ENCODE assay signal across 21 mouse cellular contexts in genomic region chr8:127269082-127269747, GRCm38 (mm10).
DNase-seq lines count a peak whose midpoint lies in the region; ATAC-seq and TF ChIP-seq lines count a peak whose summit lies in the region.
"Had no signal": no experiment of that assay in that cellular context is flagged by ENCODE, and none has a peak within 500 bp of the region (broad histone marks: within the 10 kb centered on the region; RNA-seq: fewer than 3 reads in every experiment).

No protein-coding gene starts in this region.

- no peak overlapping the region for H3K4me2 ChIP-seq in limb, embryonic 15.5 days
- no peak overlapping the region for H3K4me2 ChIP-seq in stomach, embryonic 16.5 days (ENCODE audit: low read depth, low read length)
- H3K4me2 ChIP-seq in stomach, postnatal 0 days (replicated peaks; ENCODE audit: low read depth) = no peak overlapping the region
- H3K4me2 ChIP-seq: hindbrain, embryonic 13.5 days had no signal

- H3K9ac ChIP-seq in limb, embryonic 15.5 days = no peak overlapping the region
- H3K9ac ChIP-seq in stomach, embryonic 16.5 days (ENCODE audit: low read length) = no peak overlapping the region
- no peak overlapping the region for H3K9ac ChIP-seq in stomach, postnatal 0 days (ENCODE audit: low read length)
- H3K9ac ChIP-seq: hindbrain, embryonic 13.5 days had no signal

- no peaks in the 10 kb centered on the region for H3K36me3 ChIP-seq in limb, embryonic 15.5 days
- no peaks in the 10 kb centered on the region for H3K36me3 ChIP-seq in limb, embryonic 10.5 days
- H3K36me3 ChIP-seq in stomach, embryonic 16.5 days (ENCODE audit: control insufficient read depth, insufficient read depth, low read length) = 0 out of 2 replicates have a peak, but pooled peaks cover 2% of the 10 kb centered on the region
- no peaks in the 10 kb centered on the region for H3K36me3 ChIP-seq in stomach, postnatal 0 days (ENCODE audit: control insufficient read depth, insufficient read depth, low read length)
- H3K36me3 ChIP-seq: embryonic facial prominence, embryonic 10.5 days; forebrain, embryonic 10.5 days; G1E; hindbrain, embryonic 13.5 days had no signal

- no peaks in the 10 kb centered on the region for H3K9me3 ChIP-seq in limb, embryonic 15.5 days
- no peaks in the 10 kb centered on the region for H3K9me3 ChIP-seq in limb, embryonic 10.5 days (replicated peaks)
- H3K9me3 ChIP-seq in stomach, embryonic 16.5 days (replicated peaks; ENCODE audit: control insufficient read depth, low read length) = no peaks in the 10 kb centered on the region
- H3K9me3 ChIP-seq in stomach, postnatal 0 days (ENCODE audit: control insufficient read depth, low read length) = no peaks in the 10 kb centered on the region
- H3K9me3 ChIP-seq: embryonic facial prominence, embryonic 10.5 days; forebrain, embryonic 10.5 days; hindbrain, embryonic 13.5 days had no signal

- WGBS in limb, embryonic 15.5 days = 40% methylated on average over 2 of the region's 2 CpGs
- 80% methylated on average over 2 of the region's 2 CpGs for WGBS in limb, embryonic 10.5 days
- 44% methylated on average over 2 of the region's 2 CpGs for WGBS in stomach, embryonic 16.5 days
- WGBS in stomach, postnatal 0 days = 54% methylated on average over 2 of the region's 2 CpGs

- ATAC-seq in limb, embryonic 15.5 days (ENCODE audit: insufficient number of reproducible peaks, low FRiP score, low TSS enrichment, low read depth) = no peak
- ATAC-seq in stomach, embryonic 16.5 days (ENCODE audit: insufficient read depth, low FRiP score) = no peak
- no peak for ATAC-seq in stomach, postnatal 0 days (ENCODE audit: low FRiP score, low TSS enrichment)
- ATAC-seq in frontal cortex, adult (ENCODE audit: low TSS enrichment) = no peak
- ATAC-seq: activated CD4-positive, CD25-positive, alpha-beta regulatory T cell, adult 4 months; CD4-positive, CD25-positive, alpha-beta regulatory T cell, adult 4 months; Patski had no signal

- DNase-seq in limb, embryonic 10.5 days (ENCODE audit: low spot score) = no peak
- DNase-seq in stomach, postnatal 0 days (ENCODE audit: low spot score) = no peak
- peak; percentile 4 for DNase-seq in adipocyte (ENCODE audit: low spot score)
- no peak for DNase-seq in cerebellum, adult 18-20 months
- DNase-seq: adrenal gland, adult 2 months; adrenal gland, postnatal 25 days; B cell, adult 2 months; gastrocnemius, postnatal 10 days; heart, postnatal 10 days had no signal

- H3K27ac ChIP-seq in limb, embryonic 15.5 days = peak overlapping the region; percentile 38
- no peak overlapping the region for H3K27ac ChIP-seq in limb, embryonic 10.5 days
- 0 out of 2 replicates have a peak overlapping the region, but pooled peaks have one; percentile 2 for H3K27ac ChIP-seq in stomach, embryonic 16.5 days (ENCODE audit: low read length)
- no peak overlapping the region for H3K27ac ChIP-seq in stomach, postnatal 0 days (replicated peaks)
- H3K27ac ChIP-seq: embryonic facial prominence, embryonic 10.5 days; forebrain, embryonic 10.5 days; hindbrain, postnatal 0 days had no signal

- H3K4me1 ChIP-seq in limb, embryonic 15.5 days = 0 out of 2 replicates have a peak, but pooled peaks cover 2% of the 10 kb centered on the region
- H3K4me1 ChIP-seq in limb, embryonic 10.5 days = peaks cover 27% of the 10 kb centered on the region
- H3K4me1 ChIP-seq in stomach, embryonic 16.5 days (ENCODE audit: control insufficient read depth, insufficient read depth, low read length) = no peaks in the 10 kb centered on the region
- no peaks in the 10 kb centered on the region for H3K4me1 ChIP-seq in stomach, postnatal 0 days (replicated peaks; ENCODE audit: control insufficient read depth, insufficient read depth)

- no peak for TF ChIP-seq CTCF in stomach, postnatal 0 days (IDR thresholded peaks at IDR 0.05; ENCODE audit: low read depth)

- no peak overlapping the region for H3K4me3 ChIP-seq in limb, embryonic 15.5 days
- H3K4me3 ChIP-seq in limb, embryonic 10.5 days = no peak overlapping the region
- H3K4me3 ChIP-seq in stomach, embryonic 16.5 days (replicated peaks; ENCODE audit: low read length) = no peak overlapping the region
- no peak overlapping the region for H3K4me3 ChIP-seq in stomach, postnatal 0 days (ENCODE audit: low read depth, low read length)
- H3K4me3 ChIP-seq: embryonic facial prominence, embryonic 10.5 days; erythroblast, embryonic 14.5 days; forebrain, embryonic 10.5 days; hindbrain, embryonic 13.5 days had no signal

- no peaks in the 10 kb centered on the region for H3K27me3 ChIP-seq in limb, embryonic 15.5 days
- no peaks in the 10 kb centered on the region for H3K27me3 ChIP-seq in limb, embryonic 10.5 days (ENCODE audit: low read depth, poor library complexity, severe bottlenecking)
- H3K27me3 ChIP-seq in stomach, embryonic 16.5 days (ENCODE audit: control insufficient read depth, insufficient read depth, low read length) = no peaks in the 10 kb centered on the region
- H3K27me3 ChIP-seq in stomach, postnatal 0 days (ENCODE audit: control insufficient read depth, insufficient read depth, low read length) = no peaks in the 10 kb centered on the region
- H3K27me3 ChIP-seq: hindbrain, embryonic 13.5 days; Patski had no signal

- TF ChIP-seq EP300 in stomach, postnatal 0 days (optimal IDR thresholded peaks at IDR 0.05) = no peak

Comparison
In these comparisons a context has a peak if more than half of its experiments do, and no peak if none do; other contexts are left out.
1. H3K27ac ChIP-seq: peak in limb, embryonic 15.5 days (single experiment) and stomach, embryonic 16.5 days (single experiment); none in limb, embryonic 10.5 days (single experiment) and stomach, postnatal 0 days (single experiment).